Mouse (Mus musculus) E14TG2a.4 (cell line): ENCODE data around the gene Calm2.

Experiments used
- CTCF ChIP-seq: conservative IDR thresholded peaks from 2 replicates; pipeline ENCODE4 v1.5.1; 2014; ENCODE audit warnings: low read length
- POU5F1 ChIP-seq: IDR thresholded peaks from 2 replicates; pipeline ENCODE4 v1.6.1; 2014; ENCODE audit warnings: low read length, borderline replicate concordance

DNA sequence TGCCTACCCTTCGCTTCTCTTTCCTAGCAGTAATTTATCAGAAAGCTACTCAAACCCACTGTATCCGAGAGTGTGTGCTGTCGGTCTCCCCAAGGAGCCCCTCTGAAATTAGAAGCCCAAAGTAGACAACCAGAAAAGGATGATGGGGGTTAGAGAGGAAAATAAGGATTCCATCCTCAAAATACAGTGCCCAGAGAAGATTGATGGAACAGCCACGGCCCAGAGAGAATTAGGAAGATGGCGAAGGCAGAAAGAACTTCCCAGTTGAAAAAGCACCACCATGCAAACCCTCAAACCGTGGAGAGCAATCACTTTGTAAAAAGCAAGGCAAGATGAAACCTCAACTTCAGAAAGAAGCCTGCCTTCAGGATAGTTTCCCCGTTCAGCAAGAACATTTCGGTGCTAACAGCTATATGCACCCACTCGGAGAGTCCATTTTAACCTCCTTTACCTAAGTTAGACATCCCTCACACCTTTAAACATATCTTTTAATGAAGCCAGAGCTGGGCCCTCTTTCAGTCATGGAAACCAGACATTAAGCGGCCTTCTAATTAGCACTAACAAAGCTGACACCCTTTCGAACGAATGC lies 971 bp upstream of the Calm2 start:
- TF ChIP-seq CTCF (no peak), POU5F1 (no peak)
